Mouse (Mus musculus): ENCODE results near the gene Gm44511. TPM values are rescaled to one million over a fixed set of nuclear protein-coding genes. Genes with fewer than 3 reads are reported as not detected.
"Not testable (repeated sequence)": the region's sequence is repeated elsewhere in the genome, so short reads cannot be mapped to it uniquely, and the experiment has no call there.

Gene Gm44511
- polyA plus RNA-seq, 1 experiment: not detected

GRCm38 (mm10) chr6:128842945-128843478, 16.9 kb upstream of the Gm44511 start:
- WGBS: under 1% methylated on average over 44 of the region's 44 CpGs
- Histone ChIP-seq H3K27ac (ENCODE audit: control insufficient read depth, insufficient read depth, low read length) (peak overlapping the region; percentile 85), H3K4me3 (ENCODE audit: control insufficient read depth, insufficient read depth, low read length) (peak overlapping the region; percentile 77), H3K36me3 (ENCODE audit: control insufficient read depth, insufficient read depth, low read length) (no peaks in the 10 kb centered on the region), H3K4me1 (replicated peaks; ENCODE audit: control insufficient read depth, insufficient read depth, low read length) (peaks cover 9% of the 10 kb centered on the region), H3K27me3 (ENCODE audit: control insufficient read depth, insufficient read depth, low read length) (no peaks in the 10 kb centered on the region)
- DNase-seq: peak; percentile 83
- TF ChIP-seq POLR2A (IDR thresholded peaks at IDR 0.05; ENCODE audit: control insufficient read depth, extremely low read depth, insufficient read depth, low read length, poor library complexity): peak; percentile 13; the same call in 1 of the 2 replicates
- no peak for TF ChIP-seq CTCF (IDR thresholded peaks at IDR 0.05; ENCODE audit: borderline replicate concordance, control insufficient read depth, extremely low read depth, insufficient read depth, low read length, poor library complexity)

GRCm38 (mm10) chr6:128842356-128842944, 16.3 kb upstream of the Gm44511 start:
- Histone ChIP-seq H3K36me3 (ENCODE audit: control insufficient read depth, insufficient read depth, low read length) (no peaks in the 10 kb centered on the region), H3K4me1 (replicated peaks; ENCODE audit: control insufficient read depth, insufficient read depth, low read length) (peaks cover 11% of the 10 kb centered on the region), H3K27me3 (ENCODE audit: control insufficient read depth, insufficient read depth, low read length) (no peaks in the 10 kb centered on the region), H3K27ac (ENCODE audit: control insufficient read depth, insufficient read depth, low read length) (peak overlapping the region; percentile 40; the same call in 1 of the 2 replicates), H3K4me3 (ENCODE audit: control insufficient read depth, insufficient read depth, low read length) (peak overlapping the region; percentile 77)
- 1% methylated on average over 20 of the region's 20 CpGs for WGBS
- 0 out of 2 replicates have a peak, but pooled peaks have one; percentile 12 for TF ChIP-seq POLR2A (IDR thresholded peaks at IDR 0.05; ENCODE audit: control insufficient read depth, extremely low read depth, insufficient read depth, low read length, poor library complexity)
- TF ChIP-seq CTCF (IDR thresholded peaks at IDR 0.05; ENCODE audit: borderline replicate concordance, control insufficient read depth, extremely low read depth, insufficient read depth, low read length, poor library complexity): no peak
- no peak for DNase-seq

GRCm38 (mm10) chr6:128841327-128842089, 15.4 kb upstream of the Gm44511 start:
- Histone ChIP-seq H3K27me3 (ENCODE audit: control insufficient read depth, insufficient read depth, low read length) (no peaks in the 10 kb centered on the region), H3K4me3 (ENCODE audit: control insufficient read depth, insufficient read depth, low read length) (no peak overlapping the region), H3K36me3 (ENCODE audit: control insufficient read depth, insufficient read depth, low read length) (no peaks in the 10 kb centered on the region), H3K27ac (ENCODE audit: control insufficient read depth, insufficient read depth, low read length) (no peak overlapping the region), H3K4me1 (replicated peaks; ENCODE audit: control insufficient read depth, insufficient read depth, low read length) (peaks cover 13% of the 10 kb centered on the region)
- no peak for DNase-seq
- 76% methylated on average over 4 of the region's 4 CpGs for whole genome bisulfite sequencing
- TF ChIP-seq POLR2A (IDR thresholded peaks at IDR 0.05; ENCODE audit: control insufficient read depth, extremely low read depth, insufficient read depth, low read length, poor library complexity): no peak
- no peak for TF ChIP-seq CTCF (IDR thresholded peaks at IDR 0.05; ENCODE audit: borderline replicate concordance, control insufficient read depth, extremely low read depth, insufficient read depth, low read length, poor library complexity)

- H3K4me3 ChIP-seq (ENCODE audit: control insufficient read depth, insufficient read depth, low read length); H3K27me3 ChIP-seq (ENCODE audit: control insufficient read depth, insufficient read depth, low read length); DNase-seq; H3K36me3 ChIP-seq (ENCODE audit: control insufficient read depth, insufficient read depth, low read length); H3K27ac ChIP-seq (ENCODE audit: control insufficient read depth, insufficient read depth, low read length): not testable (repeated sequence)
- H3K4me1 ChIP-seq (replicated peaks; ENCODE audit: control insufficient read depth, insufficient read depth, low read length): peaks cover 18% of the 10 kb centered on the region
- WGBS: 65% methylated on average over 3 of the region's 3 CpGs
Observed at GRCm38 (mm10) chr6:128840669-128841068, 14.6 kb upstream of the Gm44511 start.

GRCm38 (mm10) chr6:128839921-128840320, 13.8 kb upstream of the Gm44511 start:
- H3K4me3 ChIP-seq (ENCODE audit: control insufficient read depth, insufficient read depth, low read length): no peak overlapping the region
- WGBS: 38% methylated on average over 7 of the region's 7 CpGs

GRCm38 (mm10) chr6:128839266-128839771, 13.2 kb upstream of the Gm44511 start:
- no peaks in the 10 kb centered on the region for H3K27me3 ChIP-seq (ENCODE audit: control insufficient read depth, insufficient read depth, low read length)
- TF ChIP-seq POLR2A (IDR thresholded peaks at IDR 0.05; ENCODE audit: control insufficient read depth, extremely low read depth, insufficient read depth, low read length, poor library complexity) (no peak), CTCF (IDR thresholded peaks at IDR 0.05; ENCODE audit: borderline replicate concordance, control insufficient read depth, extremely low read depth, insufficient read depth, low read length, poor library complexity) (peak; percentile 83)
- peak overlapping the region; percentile 95 for H3K27ac ChIP-seq (ENCODE audit: control insufficient read depth, insufficient read depth, low read length)
- under 1% methylated on average over 17 of the region's 17 CpGs for WGBS
- peak; percentile 95 for DNase-seq
- H3K4me3 ChIP-seq (ENCODE audit: control insufficient read depth, insufficient read depth, low read length): peak overlapping the region; percentile 88
- H3K36me3 ChIP-seq (ENCODE audit: control insufficient read depth, insufficient read depth, low read length): no peaks in the 10 kb centered on the region
- peaks cover 21% of the 10 kb centered on the region for H3K4me1 ChIP-seq (replicated peaks; ENCODE audit: control insufficient read depth, insufficient read depth, low read length)

More at GRCm38 (mm10) chr6:128839921-128840320, 13.8 kb upstream of the Gm44511 start:
- DNase-seq: no peak
- no peak for TF ChIP-seq POLR2A (IDR thresholded peaks at IDR 0.05; ENCODE audit: control insufficient read depth, extremely low read depth, insufficient read depth, low read length, poor library complexity)
- TF ChIP-seq CTCF (IDR thresholded peaks at IDR 0.05; ENCODE audit: borderline replicate concordance, control insufficient read depth, extremely low read depth, insufficient read depth, low read length, poor library complexity): no peak
- no peak overlapping the region for H3K27ac ChIP-seq (ENCODE audit: control insufficient read depth, insufficient read depth, low read length)
- H3K36me3 ChIP-seq (ENCODE audit: control insufficient read depth, insufficient read depth, low read length): no peaks in the 10 kb centered on the region
- peaks cover 21% of the 10 kb centered on the region for H3K4me1 ChIP-seq (replicated peaks; ENCODE audit: control insufficient read depth, insufficient read depth, low read length)
- no peaks in the 10 kb centered on the region for H3K27me3 ChIP-seq (ENCODE audit: control insufficient read depth, insufficient read depth, low read length)
